Mouse (Mus musculus): ENCODE data around the gene Snx29.
A peak's percentile ranks its signal among the peaks of the same experiment; 100 is the strongest.
"Not testable (repeated sequence)": the region's sequence is repeated elsewhere in the genome, so short reads cannot be mapped to it uniquely, and the experiment has no call there.

Gene Snx29

DNA sequence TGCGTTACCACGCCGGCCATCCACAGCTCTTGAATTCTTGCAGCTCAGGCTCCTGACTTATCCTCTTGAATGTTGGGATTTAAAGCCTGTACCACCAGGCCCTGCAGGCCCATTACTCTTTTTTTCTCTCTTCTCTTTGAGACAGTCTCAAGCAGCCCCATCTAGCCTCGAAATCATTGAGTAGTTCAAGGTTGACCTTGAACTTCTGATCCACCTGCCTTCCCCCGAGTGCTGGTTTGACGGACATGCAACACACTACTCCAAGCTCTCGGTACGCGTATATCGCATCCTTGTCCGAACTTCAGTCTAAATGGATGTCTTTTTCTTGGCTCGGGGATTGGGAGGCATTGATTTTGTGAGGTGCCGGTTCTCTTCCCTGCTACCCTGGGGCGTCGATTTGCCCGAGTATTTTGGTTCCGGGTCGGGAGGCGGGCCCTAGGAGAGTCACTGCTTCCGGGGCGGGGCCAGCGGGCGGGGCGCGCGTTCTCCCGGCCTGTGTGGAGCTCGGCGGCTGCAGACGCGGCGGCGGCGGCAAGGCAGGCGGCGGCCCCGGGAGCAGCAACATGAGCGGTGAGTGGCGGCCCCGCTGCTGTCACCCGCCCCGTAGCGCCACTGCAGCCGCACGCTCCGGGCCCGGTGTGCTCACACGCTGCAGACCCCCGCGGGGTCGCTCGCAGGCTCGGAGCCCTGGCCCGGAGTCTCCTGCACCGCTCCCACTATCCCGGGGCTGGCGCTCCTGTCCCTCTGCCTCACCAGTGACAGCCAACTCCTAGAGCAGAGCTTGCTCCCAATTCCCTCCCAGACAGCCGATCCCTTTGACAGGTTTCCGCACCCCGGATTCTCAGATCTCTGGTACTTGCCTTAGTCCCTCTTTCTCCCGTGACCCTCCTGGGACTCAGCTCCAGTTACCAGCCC is at the start of gene Snx29:
TSS of gene Snx29 (plus strand) at position 500 of the 915 bp plus-strand sequence.
- DNase-seq (ENCODE audit: low spot score in 2 of 2): peak; percentile 98 to 99

DNA sequence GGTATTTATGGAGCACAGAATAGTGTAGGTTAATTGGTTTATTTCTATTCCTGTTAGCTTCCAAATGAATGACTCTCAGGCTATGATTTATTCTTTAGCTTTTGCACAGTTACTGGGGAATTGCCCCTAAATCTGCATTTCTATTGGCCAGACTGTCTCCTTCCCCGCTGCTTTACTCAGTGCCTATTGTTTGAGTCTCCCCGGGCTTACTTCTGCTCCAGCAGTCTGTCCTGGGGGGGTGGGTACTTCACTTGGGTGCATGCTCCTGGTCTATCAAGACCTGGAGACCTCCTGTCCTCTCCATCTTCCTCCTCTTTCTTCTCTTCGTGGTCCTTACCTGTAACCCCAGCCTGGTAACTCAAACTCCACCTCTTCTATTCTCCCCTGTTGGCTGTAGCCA is 45.8 kb upstream of the Snx29 start:
- DNase-seq (ENCODE audit: low spot score in 2 of 2): no peak

DNA sequence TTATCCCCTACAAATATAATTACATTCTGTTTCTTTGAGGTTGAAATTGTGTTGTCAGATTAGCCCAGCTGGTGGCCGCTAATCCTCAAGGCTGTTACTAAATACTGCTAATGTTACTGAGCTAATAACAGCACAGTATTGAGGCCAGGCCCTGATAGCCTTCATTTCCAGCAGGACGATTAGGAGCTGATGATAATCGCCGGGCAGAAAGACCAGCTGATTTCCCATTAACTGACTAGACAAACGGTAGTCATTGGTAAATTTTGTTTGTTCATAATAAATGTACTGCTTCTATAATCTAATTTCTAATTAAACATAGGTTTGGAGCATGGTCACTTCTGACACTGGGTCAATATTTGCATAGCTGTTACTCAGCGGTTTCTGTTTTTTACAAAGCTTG is 43.9 kb upstream of the Snx29 start:
- no peak for DNase-seq (ENCODE audit: low spot score in 2 of 2)

DNA sequence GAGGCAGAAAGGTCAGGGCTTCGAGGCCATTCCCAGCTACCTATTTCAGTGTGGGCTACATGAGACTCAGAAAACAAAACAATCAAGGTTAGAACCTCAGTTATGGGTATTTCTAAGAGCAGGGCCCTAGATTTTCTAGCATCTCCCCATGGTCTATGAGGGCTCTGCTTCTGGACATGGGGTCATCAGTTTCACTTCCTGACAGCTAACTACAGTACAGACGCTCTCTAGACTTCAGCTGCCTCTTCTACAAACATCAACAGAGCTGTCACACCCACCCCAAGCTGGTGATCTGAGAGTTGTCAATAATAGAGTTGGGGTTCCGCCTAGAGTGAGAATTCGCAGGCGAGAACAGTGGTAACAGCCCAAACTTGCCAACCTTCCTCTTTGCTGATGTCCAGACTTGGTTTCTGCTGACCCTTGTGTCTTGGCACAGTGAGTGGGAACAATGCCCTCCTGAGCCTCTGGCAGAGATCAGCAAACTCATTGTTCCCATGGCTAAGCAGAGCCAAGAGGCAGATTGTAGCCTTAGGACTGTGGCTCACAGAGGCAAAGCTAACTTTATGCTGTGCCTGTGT is 40.0 kb upstream of the Snx29 start:
- DNase-seq (ENCODE audit: low spot score in 2 of 2): peak; percentile 3 to 8

DNA sequence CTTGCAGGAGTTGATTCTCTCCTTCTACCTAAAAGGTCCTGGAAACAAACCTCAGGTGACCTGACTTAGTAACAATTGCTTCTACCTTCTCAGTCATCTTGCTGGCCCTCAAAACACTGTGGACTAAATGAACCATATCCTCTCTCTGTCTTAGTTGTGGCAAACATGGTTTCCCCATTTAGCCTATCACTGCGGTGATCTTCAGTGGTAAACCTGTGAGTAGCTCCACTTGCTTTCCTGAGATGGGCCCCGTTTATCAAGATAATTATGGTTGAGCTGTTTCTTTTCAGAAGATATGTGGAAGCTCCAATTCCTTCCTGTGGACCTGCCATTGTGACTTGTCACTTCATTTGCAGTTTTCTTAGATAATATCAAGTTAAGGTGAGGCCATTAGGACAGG is 37.8 kb upstream of the Snx29 start:
- DNase-seq (ENCODE audit: low spot score in 2 of 2): no peak

DNA sequence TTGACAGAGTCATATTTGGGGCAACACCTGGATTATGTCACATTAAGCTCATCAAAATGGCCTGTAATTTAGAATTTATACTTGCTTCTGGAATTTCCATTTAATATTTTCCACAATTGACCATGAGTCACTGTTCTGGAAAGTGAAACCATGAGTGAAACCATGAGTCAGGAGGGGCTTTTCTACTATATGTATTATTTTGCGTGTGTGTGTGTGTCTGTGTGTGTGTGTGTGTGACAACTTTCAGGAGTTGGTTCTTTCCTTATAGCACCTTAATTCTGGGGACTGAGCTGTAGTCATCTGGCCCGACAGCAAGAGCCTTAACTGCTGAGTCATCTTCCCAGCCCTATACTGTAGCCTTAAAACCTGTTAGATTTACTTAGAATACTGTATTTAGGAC is 36.8 kb upstream of the Snx29 start:
- no peak for DNase-seq (ENCODE audit: low spot score in 2 of 2)

DNA sequence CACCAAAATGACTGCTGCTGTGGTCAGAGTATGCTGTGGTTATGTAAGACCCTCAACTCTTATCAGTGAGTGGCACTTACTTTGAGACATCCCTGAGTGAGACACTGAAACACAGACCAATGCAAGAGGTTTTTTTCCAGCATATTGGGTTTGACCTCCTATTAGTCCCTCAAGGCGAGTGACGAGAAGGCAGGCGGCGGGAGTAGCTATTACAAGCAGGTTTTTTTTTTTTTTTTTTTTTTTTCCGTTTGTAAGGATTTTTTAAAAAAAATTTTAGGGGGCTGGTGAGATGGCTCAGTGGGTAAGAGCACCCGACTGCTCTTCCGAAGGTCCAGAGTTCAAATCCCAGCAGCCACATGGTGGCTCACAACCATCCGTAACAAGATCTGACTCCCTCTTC is 33.8 kb upstream of the Snx29 start:
- DNase-seq (ENCODE audit: low spot score in 2 of 2): not testable (repeated sequence)

DNA sequence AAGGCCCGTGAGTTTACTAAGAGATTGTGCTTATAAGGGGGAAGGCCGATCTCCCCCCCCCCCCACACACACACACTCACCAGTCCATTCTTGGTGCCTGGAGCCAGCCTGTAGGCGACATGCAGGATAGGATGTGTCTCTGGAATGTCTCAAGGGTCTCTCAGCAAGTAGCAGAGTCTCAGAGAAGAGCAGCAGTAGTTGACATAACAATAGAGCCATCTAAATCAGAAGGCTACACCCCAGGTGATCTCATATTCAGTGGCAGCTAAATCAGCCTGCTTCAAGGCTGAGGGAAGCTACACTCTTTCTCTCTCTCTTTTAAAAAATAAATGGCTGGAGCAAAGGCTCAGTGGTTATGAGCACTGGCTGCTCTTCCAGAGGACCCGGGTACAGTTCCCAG is 27.1 kb upstream of the Snx29 start:
- DNase-seq (ENCODE audit: low spot score in 2 of 2): not testable (repeated sequence)

DNA sequence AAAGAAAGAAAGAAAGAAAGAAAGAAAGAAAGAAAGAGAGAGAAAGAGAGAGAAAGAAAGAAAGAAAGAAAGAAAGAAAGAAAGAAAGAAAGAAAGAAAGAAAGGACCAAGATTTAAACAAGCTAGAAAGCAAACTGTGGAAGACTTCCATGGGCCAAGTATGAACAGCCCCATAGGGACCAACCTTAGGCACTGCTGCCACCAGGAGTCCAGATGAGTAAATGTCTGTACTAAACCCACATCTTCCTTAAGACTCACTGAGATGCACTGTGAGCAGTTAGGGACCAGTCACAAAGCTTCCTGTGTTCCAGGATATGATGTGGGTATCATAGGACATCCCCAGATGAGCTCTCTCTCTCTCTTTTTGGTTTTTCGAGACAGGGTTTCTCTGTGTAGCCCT is 25.0 kb upstream of the Snx29 start:
- peak in 1 of 2 experiments; percentile 6 for DNase-seq (ENCODE audit: low spot score in 2 of 2)

DNA sequence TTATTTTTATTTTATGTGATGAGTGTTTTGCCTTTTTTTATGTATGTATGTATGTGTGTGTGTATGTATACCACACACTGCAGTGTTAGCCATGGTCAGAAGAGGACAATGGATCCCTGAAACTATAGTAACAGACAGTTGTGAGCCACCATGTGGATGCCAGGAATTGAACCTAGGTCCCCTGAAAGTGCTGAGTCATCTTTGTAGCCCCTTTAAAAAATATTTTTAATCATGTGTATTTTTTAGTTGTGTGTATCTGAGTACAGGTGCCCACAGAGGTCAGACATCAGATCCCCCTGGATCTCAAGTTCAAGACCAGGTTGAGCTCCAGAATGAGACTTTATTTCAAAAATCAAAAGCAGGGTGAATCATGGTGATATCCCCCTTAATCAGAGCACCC is 19.0 kb upstream of the Snx29 start:
- no peak for DNase-seq (ENCODE audit: low spot score in 2 of 2)

DNA sequence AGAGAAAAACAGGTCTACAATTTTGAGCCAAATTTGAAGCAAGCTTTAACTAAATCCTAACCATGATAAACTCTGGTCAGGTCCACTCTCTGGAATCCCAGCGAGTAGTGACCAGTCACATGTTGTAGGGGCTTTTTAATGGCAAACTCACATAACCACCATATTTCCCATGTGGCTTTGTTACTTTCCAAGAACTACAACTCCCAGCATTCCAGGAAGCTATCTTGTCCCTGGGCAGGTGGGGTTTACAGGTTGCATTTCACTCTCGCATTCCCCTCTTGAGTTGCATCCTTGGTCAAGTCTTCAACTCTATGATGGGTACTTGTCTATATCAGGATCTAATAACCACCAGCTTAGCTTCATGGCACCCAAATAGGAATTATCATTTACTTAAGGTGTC is 17.2 kb upstream of the Snx29 start:
- no peak for DNase-seq (ENCODE audit: low spot score in 2 of 2)

DNA sequence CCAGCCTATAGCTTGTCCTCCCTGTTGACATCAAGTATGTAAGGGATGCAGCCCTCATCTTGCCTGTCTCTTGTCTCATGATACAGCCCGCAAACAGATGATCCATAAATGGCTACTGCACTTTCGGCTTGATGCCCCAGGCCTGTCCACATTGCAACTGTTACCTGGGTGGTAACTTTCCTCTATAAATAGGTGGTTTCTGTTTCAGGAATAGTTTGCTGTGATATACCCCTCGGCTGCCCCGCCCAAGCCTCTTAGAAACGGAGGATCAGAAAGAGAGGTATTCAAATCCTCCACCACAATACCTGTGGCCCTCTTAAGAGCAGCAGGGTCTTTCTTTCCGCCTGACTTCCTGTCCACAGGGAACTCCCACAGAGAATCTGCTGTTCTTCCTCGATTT is 9.2 kb upstream of the Snx29 start, which contains the start of gene Tnfrsf17:
TSS of gene Tnfrsf17 (plus strand) at position 301 of the 400 bp plus-strand sequence.
- no peak for DNase-seq (ENCODE audit: low spot score in 2 of 2)

DNA sequence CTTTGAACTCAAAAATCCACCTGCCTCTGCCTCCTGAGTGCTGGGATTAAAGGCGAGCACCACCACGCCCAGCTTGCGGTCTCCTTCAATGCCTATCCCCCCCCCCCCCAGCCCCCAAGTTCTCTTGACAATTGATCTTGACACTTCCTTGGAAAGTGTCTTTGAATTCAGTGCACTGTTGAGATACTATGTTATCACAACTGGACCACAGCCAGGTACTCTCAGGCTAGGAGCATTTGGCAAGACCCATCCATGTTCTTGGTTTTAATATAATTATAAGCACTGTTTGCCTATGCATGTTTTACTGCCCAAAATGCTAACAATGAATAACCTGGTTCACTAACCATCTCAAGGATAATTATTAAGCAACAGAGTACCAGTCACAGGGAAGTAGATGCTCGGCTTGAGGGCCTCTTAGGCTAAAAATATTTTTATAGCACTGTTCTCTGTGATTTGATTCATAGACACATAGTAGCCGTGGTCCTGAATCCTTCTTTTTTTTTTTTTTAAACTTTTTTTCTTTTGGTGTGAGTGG is 6.9 kb upstream of the Snx29 start:
- DNase-seq (ENCODE audit: low spot score in 2 of 2): no peak

DNA sequence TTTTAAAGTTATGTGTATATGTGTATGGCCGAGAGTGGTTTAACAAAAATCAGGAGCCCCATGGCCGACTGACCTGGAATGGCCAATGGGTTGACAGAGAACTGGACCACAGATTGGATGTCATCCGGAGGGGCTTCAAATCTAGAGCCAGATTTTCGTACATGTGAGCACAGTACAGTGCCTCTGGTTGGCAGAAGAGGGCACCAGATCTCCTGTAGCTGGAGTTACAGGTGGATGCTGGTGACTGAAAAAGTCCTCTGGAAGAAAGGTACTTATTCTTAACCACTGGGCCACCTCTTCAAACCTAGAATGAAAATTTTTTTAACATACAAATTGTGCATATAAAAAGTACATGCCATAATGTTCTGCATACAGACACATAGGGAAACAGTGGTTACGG is 6.0 kb upstream of the Snx29 start:
- no peak for DNase-seq (ENCODE audit: low spot score in 2 of 2)

DNA sequence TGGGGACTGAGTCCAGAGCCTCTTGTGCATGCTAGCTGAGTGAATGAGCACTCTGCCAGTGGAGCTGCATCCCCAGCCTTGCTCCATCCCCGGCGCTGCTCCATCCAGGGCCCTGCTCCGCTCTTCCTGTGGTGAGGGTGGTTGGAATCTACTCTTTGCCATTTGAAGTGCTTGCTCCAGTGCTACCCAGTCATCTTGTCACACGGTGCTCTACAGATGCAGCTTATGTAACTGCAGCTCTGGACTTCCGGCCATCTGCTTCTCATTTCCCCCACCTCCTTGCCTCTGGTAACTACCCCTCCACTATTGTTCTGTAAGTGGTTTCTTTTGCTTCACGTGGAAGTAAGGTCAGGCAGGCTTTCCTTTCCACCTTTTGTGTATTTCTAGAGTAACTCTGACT is 5.4 kb upstream of the Snx29 start:
- DNase-seq (ENCODE audit: low spot score in 2 of 2): no peak

DNA sequence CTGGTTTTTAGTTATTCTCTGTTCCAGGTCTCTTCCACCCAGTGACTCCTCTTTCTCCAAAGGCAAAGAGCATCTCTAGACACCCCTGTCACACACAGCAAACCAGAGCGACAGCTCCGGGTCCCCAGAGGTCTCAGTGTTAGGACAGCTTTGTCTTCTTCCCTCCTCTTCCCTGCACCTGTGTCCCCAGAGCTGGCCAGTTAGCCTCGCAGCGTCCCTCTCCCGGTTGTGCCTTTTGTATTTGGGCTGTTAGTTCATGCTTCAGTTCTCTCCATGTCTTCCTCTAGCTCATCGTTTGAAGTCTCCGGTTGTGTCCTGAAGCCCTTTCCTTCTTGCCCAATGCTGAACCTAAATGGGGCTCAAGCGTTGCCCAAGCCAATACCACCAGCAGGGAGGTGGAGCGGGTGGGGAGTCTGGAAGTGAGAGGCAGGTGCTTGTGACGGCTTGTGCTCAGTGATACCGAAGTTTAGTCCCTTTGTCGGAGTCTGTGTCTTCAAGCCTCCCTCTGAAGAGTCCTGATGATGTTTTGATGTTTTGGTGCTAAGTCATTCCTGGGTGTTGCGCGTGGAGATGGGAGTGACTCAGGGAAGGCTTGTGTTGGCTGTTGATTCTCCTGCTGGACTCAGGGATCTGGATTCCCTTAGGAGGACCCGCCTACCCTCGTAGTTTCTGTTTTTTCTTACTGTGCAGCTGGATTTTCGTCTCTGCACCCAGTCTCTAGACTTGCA is 780 bp downstream of the Snx29 start:
- peak; percentile 36 to 41 for DNase-seq (ENCODE audit: low spot score in 2 of 2)

DNA sequence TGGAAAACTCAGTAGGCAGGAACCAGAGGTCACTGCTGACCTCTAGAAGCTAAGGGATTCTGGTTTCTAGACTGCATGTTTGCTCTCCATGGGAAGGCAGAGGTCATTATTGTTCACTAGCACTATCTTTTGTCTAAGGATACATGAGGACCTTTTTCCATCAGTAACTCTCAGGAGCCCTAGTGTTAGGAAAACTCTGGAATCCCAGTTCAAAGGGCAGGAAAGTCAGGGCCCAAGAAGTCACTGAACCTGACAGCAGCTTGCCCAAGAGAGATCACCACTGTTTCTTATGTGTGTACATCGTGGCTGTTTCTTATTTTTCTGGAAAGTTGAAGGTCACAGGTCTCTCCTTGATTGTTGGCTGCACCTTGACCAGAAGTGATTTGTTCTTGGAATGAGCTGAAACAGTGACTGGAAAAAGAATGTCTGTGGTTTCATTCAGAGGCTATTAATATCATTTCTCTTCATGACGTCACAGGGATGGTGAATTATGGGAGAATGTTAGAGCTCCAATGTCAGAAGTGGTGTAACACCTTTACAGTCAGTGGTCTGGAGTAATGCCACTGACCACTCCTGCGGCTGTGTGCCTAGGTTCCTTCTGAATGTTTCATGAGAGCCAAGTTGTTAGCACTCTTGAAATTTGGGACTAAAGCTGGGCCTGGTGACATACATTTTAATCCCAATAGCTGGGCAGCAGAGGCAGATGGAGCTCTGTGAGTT is 7.5 kb downstream of the Snx29 start:
- no peak for DNase-seq (ENCODE audit: low spot score in 2 of 2)

DNA sequence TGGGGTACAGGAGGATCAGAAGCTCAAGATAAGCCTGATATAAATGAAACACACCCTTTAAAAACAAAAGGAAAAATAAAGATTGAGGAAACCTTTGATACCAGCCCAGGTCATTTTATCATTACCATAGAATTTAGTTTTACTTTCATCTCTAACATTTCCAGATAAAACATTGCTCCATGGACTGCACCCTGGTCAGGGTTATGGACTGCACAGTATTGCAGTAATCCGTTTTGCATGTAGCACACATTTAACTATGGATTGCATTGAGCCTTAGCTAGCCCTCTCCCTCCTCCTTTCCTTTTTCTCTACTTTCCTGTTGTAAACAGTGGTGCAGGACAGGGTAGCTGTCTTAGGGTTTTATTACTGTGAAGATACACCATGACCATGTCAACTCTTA is 8.3 kb downstream of the Snx29 start:
- DNase-seq (ENCODE audit: low spot score in 2 of 2): no peak

DNA sequence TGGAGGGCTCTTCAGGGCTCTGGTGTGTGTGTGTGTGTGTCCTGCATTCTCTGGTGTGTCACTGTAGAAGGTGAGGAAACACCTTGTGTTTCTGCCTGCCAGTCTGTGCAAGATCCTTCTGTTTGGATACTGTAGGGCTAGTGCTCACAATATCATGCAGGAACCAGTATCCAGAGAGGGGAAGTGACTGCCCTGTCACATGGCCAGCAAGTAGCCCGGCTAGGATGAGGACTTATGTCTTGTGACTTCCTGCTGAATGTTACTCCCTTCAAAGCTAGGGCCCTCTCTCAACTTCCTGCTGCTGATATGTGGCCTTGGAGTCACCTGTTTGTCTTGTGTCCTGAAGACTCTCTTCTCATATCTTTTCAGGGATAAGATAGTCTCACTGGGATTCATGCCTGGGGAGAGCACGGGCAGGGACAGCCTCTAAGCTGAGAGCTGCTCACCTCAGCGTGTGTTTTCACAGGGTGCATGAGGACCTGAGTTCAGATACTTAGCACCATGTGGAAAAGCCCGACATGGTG is 20.6 kb downstream of the Snx29 start:
- peak in 1 of 2 experiments; percentile 4 for DNase-seq (ENCODE audit: low spot score in 2 of 2)

DNA sequence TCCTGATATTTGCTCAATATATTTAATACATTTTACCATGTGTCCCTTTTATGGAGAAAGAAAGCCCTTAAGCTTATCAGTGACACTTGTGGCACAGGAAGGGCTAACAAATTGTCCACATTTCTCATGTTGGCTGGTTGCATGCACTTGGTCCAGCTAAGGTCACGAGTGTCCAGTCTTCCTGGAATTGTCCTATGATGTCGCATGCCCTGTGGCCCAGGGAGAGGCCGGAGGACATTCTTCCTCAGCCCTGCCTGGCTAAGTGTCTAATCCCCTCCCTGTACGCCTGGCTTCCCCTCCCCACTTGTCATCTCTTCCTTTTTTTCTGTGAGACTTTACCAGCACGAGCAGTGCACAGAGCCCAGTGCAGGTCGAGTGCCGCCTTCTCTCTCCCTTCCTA is 29.2 kb downstream of the Snx29 start:
- DNase-seq (ENCODE audit: low spot score in 2 of 2): no peak

DNA sequence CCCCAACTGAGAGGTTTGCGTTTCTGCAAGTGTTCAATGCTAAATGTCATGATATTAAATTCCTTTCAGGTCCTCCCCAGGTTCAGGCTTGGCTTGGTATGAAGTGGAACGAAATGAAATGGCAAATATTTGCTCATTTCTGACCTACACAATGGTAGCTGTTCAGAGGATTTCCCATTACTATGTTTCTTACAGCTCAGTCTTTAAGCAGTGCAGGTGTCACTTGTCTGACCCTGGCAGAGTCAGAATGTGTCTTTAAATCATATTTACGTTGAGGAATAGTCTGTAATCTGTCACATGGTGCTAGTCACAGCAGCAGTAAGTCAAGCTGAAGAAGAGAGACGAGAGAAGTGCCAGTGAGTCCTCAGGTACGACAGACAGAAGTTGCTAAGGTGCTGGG is 36.5 kb downstream of the Snx29 start:
- DNase-seq (ENCODE audit: low spot score in 2 of 2): no peak
